Mouse (Mus musculus) intestine, embryonic 15.5 days (tissue): ENCODE data around the gene Vmn2r26. TPM values are rescaled to one million over a fixed set of nuclear protein-coding genes. Genes with fewer than 3 reads are reported as not detected.
"Not testable (repeated sequence)": the region's sequence is repeated elsewhere in the genome, so short reads cannot be mapped to it uniquely, and the experiment has no call there.

Source experiments
- ATAC-seq: fragments of 200-750 bp; cut with Nextera tagmentation; 2 replicates; pipeline ENCODE4 v1.8.0; 2017; ENCODE audit warnings: moderate TSS enrichment, moderate library complexity
- H3K27ac ChIP-seq: fragments of 300-500 bp; sonication (generic); 2 replicates; pipeline ENCODE4 v1.5.1; 2015; ENCODE audit warnings: mild to moderate bottlenecking, inconsistent platforms
- H3K27me3 ChIP-seq: fragments of 300-500 bp; sonication (generic); replicated peaks from 2 replicates; pipeline ENCODE4 v1.6.1; 2015; ENCODE audit warnings: inconsistent platforms
- H3K36me3 ChIP-seq: fragments of 300-500 bp; sonication (generic); 2 replicates; pipeline ENCODE4 v1.6.1; 2015; ENCODE audit warnings: inconsistent platforms
- H3K4me1 ChIP-seq: fragments of 300-500 bp; sonication (generic); replicated peaks from 2 replicates; pipeline ENCODE4 v1.6.1; 2015; ENCODE audit warnings: inconsistent platforms
- H3K4me2 ChIP-seq: fragments of 300-500 bp; sonication (generic); replicated peaks from 2 replicates; pipeline ENCODE4 v1.6.1; 2015; ENCODE audit warnings: mild to moderate bottlenecking, inconsistent platforms
- H3K4me3 ChIP-seq: fragments of 300-500 bp; sonication (generic); replicated peaks from 2 replicates; pipeline ENCODE4 v1.5.1; 2015; ENCODE audit warnings: inconsistent platforms
- H3K9ac ChIP-seq: fragments of 300-500 bp; sonication (generic); 2 replicates; pipeline ENCODE4 v1.6.1; 2015; ENCODE audit warnings: inconsistent platforms
- H3K9me3 ChIP-seq: fragments of 300-500 bp; sonication (generic); 2 replicates; pipeline ENCODE4 v1.6.1; 2016; ENCODE audit warnings: inconsistent platforms
- WGBS: fragments of 180-500 bp; shearing (Covaris S2); methylation state at CpG from one replicate; pipeline ENCODE4 v1.1.7; 2015; 5-methylcytosine and 5-hydroxymethylcytosine counted together
- polyA plus RNA-seq: library from polyadenylated mRNA; unstranded; fragments of >200 nt; fragmentation: Nextera tagmentation; extraction: Ambion mirVana; gene quantifications from 2 replicates; pipeline ENCODE4 v1.2.1, GENCODE M21; 2015

The Vmn2r26 gene
- not detected in 2 replicates for polyA plus RNA-seq

DNA sequence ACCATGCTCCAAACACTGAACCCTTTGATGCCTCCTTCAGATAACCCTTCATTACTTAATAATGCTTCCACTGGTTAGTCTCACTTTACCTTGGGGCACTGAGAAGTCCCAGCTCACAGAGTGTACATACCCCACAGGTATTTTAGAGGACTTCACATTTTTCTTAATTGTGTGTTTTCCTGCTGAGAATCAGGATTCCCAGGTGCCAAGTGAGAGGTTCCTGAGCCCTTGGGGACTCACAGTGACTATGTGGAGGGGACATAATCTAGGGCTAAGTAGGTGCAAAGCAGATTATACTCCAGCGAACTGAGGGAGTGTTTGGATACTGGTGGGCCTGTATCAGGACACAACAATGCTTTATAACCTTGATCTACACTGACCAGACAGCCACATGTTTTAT is at the start of gene Vmn2r26:
Vmn2r26 (plus strand) TSS at position 301 of the 400 bp plus-strand sequence.
- H3K36me3 ChIP-seq, H3K9ac ChIP-seq, H3K27ac ChIP-seq, H3K4me1 ChIP-seq, H3K4me3 ChIP-seq, H3K4me2 ChIP-seq, ATAC-seq, H3K9me3 ChIP-seq, H3K27me3 ChIP-seq: not testable (repeated sequence)
- 37% methylated on average over 1 of the region's 1 CpGs for WGBS

DNA sequence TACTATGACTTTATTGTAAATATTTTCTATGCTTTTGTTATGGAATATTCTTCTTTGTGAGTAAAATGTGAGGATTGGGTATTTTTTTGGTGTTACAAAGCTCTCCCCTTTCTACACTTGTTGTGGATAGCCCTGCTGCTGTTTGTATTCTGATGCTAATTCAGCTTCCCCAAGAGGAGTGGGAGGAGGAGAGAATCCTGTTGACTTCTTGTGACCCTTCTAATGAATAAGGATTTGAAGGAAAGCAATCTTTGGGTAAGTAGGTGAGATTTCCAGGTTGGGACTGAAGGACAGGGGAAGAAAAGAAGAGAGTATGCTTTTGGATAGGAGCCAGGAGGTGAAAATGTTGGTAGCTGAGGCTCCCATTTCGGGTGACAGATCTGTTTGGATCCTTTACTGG is 3.5 kb upstream of the Vmn2r26 start:
- 53% methylated on average over 1 of the region's 1 CpGs for WGBS
- Histone ChIP-seq H3K36me3 (no peaks in the 10 kb centered on the region), H3K4me1 (no peaks in the 10 kb centered on the region)

DNA sequence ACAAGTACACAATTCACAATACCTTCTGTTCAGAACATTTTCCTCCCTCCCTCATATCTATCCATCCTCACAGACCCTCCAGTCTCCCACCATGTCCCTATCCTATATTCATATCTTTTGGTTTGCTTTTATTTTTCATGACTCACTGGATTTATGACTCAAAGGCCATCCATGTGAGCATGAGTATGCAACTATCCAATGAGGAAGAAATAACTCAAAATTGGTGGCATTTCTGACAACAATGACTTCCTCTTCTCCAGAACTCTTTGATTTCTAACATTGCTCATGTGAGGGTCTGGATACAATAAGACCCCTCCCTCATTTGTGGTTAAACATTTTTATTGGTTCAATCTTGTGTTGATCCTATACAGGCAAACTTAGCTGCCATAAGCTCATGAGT is 24.0 kb downstream of the Vmn2r26 start:
- Histone ChIP-seq H3K9me3 (no peaks in the 10 kb centered on the region), H3K4me1 (no peaks in the 10 kb centered on the region), H3K4me3 (no peak overlapping the region), H3K27me3 (no peaks in the 10 kb centered on the region), H3K4me2 (no peak overlapping the region), H3K27ac (no peak overlapping the region), H3K9ac (no peak overlapping the region), H3K36me3 (no peaks in the 10 kb centered on the region)
- ATAC-seq, result no peak

More for the DNA sequence above, 3.5 kb upstream of the Vmn2r26 start:
- H3K27ac ChIP-seq, result no peak overlapping the region
- H3K4me3 ChIP-seq, result no peak overlapping the region
- no peak for ATAC-seq
- H3K9ac ChIP-seq, result no peak overlapping the region
- H3K27me3 ChIP-seq, result no peaks in the 10 kb centered on the region
- H3K9me3 ChIP-seq, result no peaks in the 10 kb centered on the region
- no peak overlapping the region for H3K4me2 ChIP-seq

DNA sequence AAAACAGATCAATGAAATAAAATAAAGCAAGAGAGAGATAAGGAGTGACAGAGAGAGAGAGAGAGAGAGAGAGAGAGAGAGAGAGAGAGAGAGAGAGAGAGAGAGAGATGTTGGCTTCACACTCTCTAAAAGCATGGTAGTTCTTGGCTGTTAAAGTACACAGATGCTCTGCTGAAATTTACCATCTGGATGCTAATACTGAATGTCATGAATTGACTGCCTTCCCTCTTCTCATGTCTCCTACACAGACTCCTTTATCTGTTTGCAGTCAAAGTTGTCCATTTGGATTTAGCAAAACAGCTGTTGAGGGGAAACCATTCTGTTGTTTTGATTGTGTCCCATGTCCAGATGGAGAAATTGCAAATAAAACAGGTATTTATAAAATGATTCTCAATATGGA is 29.2 kb downstream of the Vmn2r26 start:
- not testable (repeated sequence) for H3K27me3 ChIP-seq, H3K4me3 ChIP-seq, ATAC-seq

DNA sequence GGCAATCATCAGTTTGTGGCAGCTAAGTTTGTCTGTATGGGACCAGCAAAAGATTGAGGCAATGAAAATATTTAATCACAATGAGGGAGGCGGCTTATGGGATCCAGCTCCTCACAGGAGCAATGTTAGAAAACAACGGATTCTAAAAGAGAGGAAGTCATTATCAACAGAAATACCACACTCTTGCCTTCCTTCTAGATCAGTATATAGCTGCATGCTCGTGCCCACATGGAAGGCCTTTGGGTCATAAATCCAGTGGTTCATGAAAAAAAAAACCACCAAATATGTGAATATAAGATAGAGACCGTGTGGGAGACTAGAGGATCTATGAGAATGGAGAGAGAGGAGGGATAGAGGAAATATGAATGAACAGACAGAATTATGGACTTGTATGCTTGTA is 78.0 kb downstream of the Vmn2r26 start:
- no peak overlapping the region for H3K27ac ChIP-seq
- H3K27me3 ChIP-seq, result no peaks in the 10 kb centered on the region
- H3K4me1 ChIP-seq, result no peaks in the 10 kb centered on the region
- 65% methylated on average over 4 of the region's 4 CpGs for WGBS
- no peak for ATAC-seq
- H3K4me3 ChIP-seq, result no peak overlapping the region
- no peak overlapping the region for H3K9ac ChIP-seq
- no peak overlapping the region for H3K4me2 ChIP-seq
- no peaks in the 10 kb centered on the region for H3K9me3 ChIP-seq
- no peaks in the 10 kb centered on the region for H3K36me3 ChIP-seq

More for the DNA sequence above, 29.2 kb downstream of the Vmn2r26 start:
- H3K9ac ChIP-seq, H3K27ac ChIP-seq, H3K4me2 ChIP-seq, H3K9me3 ChIP-seq, H3K4me1 ChIP-seq, H3K36me3 ChIP-seq: not testable (repeated sequence)

Other genes starting within 250 kb of the Vmn2r26 start
- not detected in 2 replicates for gene Vmn2r24, start 245.7 kb upstream of the Vmn2r26 start, polyA plus RNA-seq
- not detected in 2 replicates for gene Vmn2r25, start 171.1 kb upstream of the Vmn2r26 start, polyA plus RNA-seq
- gene Vmn2r27, start 207.3 kb downstream of the Vmn2r26 start, polyA plus RNA-seq, result not detected in 2 replicates